Mouse (Mus musculus) limb, embryonic 11.5 days (tissue): ENCODE measurements around the gene D630023F18Rik. TPM values are rescaled to one million over a fixed set of nuclear protein-coding genes. Genes with fewer than 3 reads are reported as not detected.

Experiments used
- ATAC-seq: fragments of 200-750 bp; cut with Nextera tagmentation; 2 replicates; pipeline ENCODE4 v1.8.0; 2017; ENCODE audit warnings: low read depth; ENCODE audit not compliant: insufficient number of reproducible peaks, low FRiP score, low TSS enrichment
- DNase-seq: peaks from one replicate; pipeline ENCODE4 v3.0.0-alpha.2; 2015; ENCODE audit warnings: low spot score
- H3K27ac ChIP-seq: fragments of 300-500 bp; sonication (generic); replicated peaks from 2 replicates; pipeline ENCODE4 v1.5.1; 2014; ENCODE audit warnings: low read depth, mild to moderate bottlenecking, low read length
- H3K27me3 ChIP-seq: fragments of 300-500 bp; sonication (generic); 2 replicates; pipeline ENCODE4 v1.6.1; 2014; ENCODE audit warnings: mild to moderate bottlenecking, low read length, mixed read lengths; ENCODE audit not compliant: control insufficient read depth, insufficient read depth
- H3K36me3 ChIP-seq: fragments of 300-500 bp; sonication (generic); 2 replicates; pipeline ENCODE4 v1.6.1; 2014; ENCODE audit warnings: mild to moderate bottlenecking, low read length, moderate library complexity, mixed read lengths; ENCODE audit not compliant: control insufficient read depth, insufficient read depth
- H3K4me1 ChIP-seq: fragments of 300-500 bp; sonication (generic); 2 replicates; pipeline ENCODE4 v1.6.1; 2014; ENCODE audit warnings: low read length, mixed read lengths; ENCODE audit not compliant: control insufficient read depth, insufficient read depth
- H3K4me2 ChIP-seq: fragments of 300-500 bp; sonication (generic); 2 replicates; pipeline ENCODE4 v1.6.1; 2014; ENCODE audit warnings: low read depth, mild to moderate bottlenecking, moderate library complexity; ENCODE audit not compliant: severe bottlenecking
- H3K4me3 ChIP-seq: fragments of 300-500 bp; sonication (generic); 2 replicates; pipeline ENCODE4 v1.5.1; 2014; ENCODE audit warnings: low read depth, low read length
- H3K9ac ChIP-seq: fragments of 300-500 bp; sonication (generic); 2 replicates; pipeline ENCODE4 v1.6.1; 2014; ENCODE audit warnings: mild to moderate bottlenecking, low read length
- H3K9me3 ChIP-seq: fragments of 300-500 bp; sonication (generic); 2 replicates; pipeline ENCODE4 v1.6.1; 2016; ENCODE audit warnings: low read length; ENCODE audit not compliant: control insufficient read depth
- WGBS: fragments of 180-500 bp; shearing (Covaris S2); extraction: QIAGEN DNeasy Blood & Tissue Kit; methylation state at CpG from one replicate; pipeline ENCODE4 v1.1.7; 2014; 5-methylcytosine and 5-hydroxymethylcytosine counted together
- polyA plus RNA-seq: library from polyadenylated mRNA; unstranded; fragments of >200 nt; fragmentation: Nextera tagmentation; extraction: Ambion mirVana; gene quantifications from 2 replicates; pipeline ENCODE4 v1.2.1, GENCODE M21; 2014

Gene D630023F18Rik
- polyA plus RNA-seq, 1 experiment from 2014 or later: 0.40 TPM

DNA sequence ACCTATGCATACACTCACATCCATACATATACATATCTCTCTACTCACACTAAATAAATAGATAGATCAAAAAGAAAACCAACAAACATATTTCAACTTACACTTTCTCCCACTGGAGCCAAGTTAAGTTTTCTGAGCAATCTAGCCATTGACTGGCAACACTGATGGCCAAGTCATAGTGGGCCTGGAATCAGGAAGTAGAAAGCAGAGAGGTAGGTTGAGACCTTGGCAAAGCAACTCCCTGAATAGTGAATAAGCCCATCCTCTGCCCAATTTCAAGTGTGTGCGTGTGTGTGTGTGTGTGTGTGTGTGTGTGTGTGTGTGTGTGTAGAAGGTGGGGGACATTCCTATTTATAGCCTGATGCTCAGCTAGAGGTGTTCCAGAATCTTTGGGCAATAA lies 3.6 kb downstream of the D630023F18Rik start, which contains the start of gene Gm28845:
TSS of gene Gm28845 (minus strand) at position 121 of the 400 bp plus-strand sequence.
- ATAC-seq (no peak), DNase-seq (no peak)
- H3K4me1 ChIP-seq: no peaks in the 10 kb centered on the region
- H3K4me2 ChIP-seq: no peak within 1 kb of the TSS
- no peak within 1 kb of the TSS for H3K4me3 ChIP-seq
- 86% methylated on average over 1 of the region's 1 CpGs for WGBS
- H3K27me3 ChIP-seq: no peaks in the 10 kb centered on the region
- no peaks in the 10 kb centered on the region for H3K36me3 ChIP-seq
- H3K9ac ChIP-seq: no peak within 1 kb of the TSS
- no peak within 1 kb of the TSS for H3K27ac ChIP-seq
- H3K9me3 ChIP-seq: no peaks in the 10 kb centered on the region

DNA sequence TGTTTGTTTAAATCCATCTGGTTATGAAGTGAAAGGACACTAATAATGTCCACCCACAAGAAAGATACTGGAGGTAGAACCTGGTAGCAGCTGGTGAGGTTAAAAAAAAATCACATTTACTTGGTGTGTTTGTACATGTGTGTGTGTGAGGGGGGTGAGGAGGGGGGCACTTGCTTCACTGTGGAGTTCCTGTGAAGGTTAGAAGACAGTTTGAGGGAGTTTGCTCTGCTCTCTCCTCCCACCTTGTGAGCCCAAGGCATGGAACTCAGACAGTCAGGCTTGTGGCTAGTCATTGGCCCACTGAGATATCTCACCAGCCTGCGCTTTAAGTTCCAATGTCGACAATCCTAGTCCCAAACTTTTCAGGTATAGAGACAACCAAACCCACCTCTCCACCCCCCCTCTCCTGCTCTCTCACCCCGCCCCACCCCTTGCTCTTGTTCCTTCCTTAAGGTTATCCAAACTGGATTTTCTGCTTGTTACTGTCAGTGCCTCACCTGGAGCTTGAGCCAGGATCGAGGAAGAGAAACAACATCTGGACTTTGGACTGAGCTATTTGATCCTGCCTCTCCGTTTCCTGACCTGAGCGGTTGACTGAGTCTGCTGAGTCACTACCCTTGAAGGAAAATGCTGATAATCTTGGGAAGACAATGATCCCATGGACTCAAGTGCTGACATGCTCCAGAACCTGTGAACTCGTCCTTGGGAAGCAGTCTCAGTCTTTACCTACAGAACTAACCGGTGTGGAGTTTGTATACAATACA lies 4.7 kb downstream of the D630023F18Rik start:
- Histone ChIP-seq H3K4me3 (no peak overlapping the region), H3K27me3 (no peaks in the 10 kb centered on the region), H3K4me1 (no peaks in the 10 kb centered on the region), H3K4me2 (no peak overlapping the region), H3K9ac (no peak overlapping the region), H3K36me3 (no peaks in the 10 kb centered on the region), H3K9me3 (no peaks in the 10 kb centered on the region), H3K27ac (no peak overlapping the region)
- ATAC-seq (no peak), DNase-seq (no peak)
- WGBS: 65% methylated on average over 8 of the region's 8 CpGs

DNA sequence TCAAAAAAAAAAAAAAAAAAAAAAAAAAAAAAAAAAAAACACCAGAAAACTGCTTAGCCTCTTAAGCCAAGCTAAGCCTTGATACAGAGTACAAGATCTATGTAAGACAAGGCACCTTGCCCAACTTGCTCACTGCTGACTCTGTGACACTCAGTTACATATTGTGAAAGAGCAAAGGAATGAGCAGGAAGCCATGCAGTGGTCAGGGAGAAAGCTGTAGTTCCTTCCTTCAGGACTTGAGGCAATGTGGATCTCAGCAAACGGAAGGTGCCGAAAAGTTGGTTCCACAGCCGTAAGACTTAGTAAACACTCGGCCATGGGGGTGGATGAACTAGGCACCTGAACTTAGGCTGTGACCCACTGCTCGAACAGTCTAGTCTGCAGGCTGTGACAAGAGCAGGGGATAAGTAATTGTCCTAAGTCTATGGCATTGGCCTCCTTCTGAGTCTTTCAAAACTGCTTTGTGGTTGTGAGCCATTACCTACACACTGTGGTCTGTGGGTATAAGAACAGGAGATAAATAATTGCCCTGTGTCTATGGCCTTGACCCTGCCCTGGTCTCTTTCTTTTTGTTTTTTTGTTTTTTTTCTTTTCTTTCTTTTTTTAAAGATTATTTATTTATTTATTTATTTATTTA lies 9.4 kb downstream of the D630023F18Rik start:
- Histone ChIP-seq H3K9ac (no peak overlapping the region), H3K27ac (no peak overlapping the region), H3K36me3 (no peaks in the 10 kb centered on the region), H3K27me3 (no peaks in the 10 kb centered on the region), H3K4me2 (no peak overlapping the region), H3K9me3 (no peaks in the 10 kb centered on the region), H3K4me1 (no peaks in the 10 kb centered on the region), H3K4me3 (no peak overlapping the region)
- 93% methylated on average over 5 of the region's 5 CpGs for WGBS
- ATAC-seq (no peak), DNase-seq (no peak)

DNA sequence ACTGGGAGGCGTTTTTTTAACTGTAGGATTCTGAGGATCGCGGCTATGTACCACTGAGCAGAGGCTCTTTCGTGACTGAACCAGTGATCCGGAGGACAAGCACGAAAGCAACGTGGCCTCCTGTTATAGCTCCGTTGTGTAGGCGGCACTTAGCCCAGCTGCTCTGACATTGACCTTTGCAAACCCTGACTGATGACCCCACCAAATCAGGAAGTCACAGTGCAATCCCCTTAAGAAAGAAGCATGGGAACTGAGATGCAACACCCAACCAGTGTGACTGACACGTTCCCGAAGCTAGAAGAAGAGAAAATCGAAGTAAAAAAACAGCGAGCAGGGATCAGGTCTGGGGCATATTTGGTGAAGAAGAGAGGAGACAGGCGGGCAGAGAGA lies 10.2 kb downstream of the D630023F18Rik start:
- DNase-seq: no peak
- H3K4me2 ChIP-seq: no peak overlapping the region
- H3K27me3 ChIP-seq: no peaks in the 10 kb centered on the region
- no peak overlapping the region for H3K27ac ChIP-seq
- WGBS: 68% methylated on average over 14 of the region's 14 CpGs
- H3K9me3 ChIP-seq: no peaks in the 10 kb centered on the region
- H3K36me3 ChIP-seq: no peaks in the 10 kb centered on the region
- no peak overlapping the region for H3K4me3 ChIP-seq
- no peaks in the 10 kb centered on the region for H3K4me1 ChIP-seq
- no peak for ATAC-seq
- no peak overlapping the region for H3K9ac ChIP-seq

DNA sequence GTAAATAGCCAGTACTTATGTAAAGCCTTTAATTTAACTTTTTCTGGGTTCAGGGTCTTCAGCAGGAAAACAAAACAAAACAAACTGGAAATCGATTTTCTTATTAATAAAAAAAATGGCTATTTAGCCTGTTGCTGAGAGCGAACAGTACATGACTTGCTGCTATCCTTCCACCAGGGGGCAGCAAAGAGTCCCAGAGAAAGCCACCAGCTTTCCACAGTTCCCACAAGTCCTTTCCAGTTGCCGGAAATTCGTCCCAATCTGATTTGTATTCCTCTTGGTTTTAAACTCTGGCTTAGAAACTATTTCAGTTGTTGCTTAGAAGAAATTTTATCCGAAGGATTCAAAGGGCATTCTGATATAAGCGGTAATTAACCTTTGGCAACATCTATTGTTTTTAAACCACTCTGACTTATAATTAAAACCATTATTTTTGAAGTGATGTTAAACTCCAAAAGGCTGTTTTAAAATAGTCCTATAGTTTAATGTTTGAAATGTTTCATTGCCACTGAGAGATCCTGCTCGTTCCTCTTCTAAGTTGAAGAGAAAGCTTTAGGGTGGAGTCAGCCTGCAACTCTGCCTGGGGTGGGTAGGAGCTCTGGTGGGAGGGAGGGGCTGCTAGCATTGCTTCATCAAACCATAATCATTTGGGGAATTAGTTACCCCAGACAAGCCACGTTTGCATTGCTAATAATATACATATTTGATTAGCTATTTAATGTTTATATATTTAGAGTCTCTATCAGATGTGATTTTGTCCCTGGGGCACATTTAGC lies 10.8 kb downstream of the D630023F18Rik start:
- ATAC-seq (0 out of 2 replicates have a peak, but pooled peaks have one; percentile 65), DNase-seq (peak; percentile 91)
- Histone ChIP-seq H3K9me3 (no peaks in the 10 kb centered on the region), H3K4me3 (no peak overlapping the region), H3K36me3 (no peaks in the 10 kb centered on the region), H3K27ac (no peak overlapping the region), H3K27me3 (no peaks in the 10 kb centered on the region), H3K4me2 (no peak overlapping the region), H3K9ac (no peak overlapping the region), H3K4me1 (no peaks in the 10 kb centered on the region)
- WGBS: 16% methylated on average over 8 of the region's 8 CpGs

DNA sequence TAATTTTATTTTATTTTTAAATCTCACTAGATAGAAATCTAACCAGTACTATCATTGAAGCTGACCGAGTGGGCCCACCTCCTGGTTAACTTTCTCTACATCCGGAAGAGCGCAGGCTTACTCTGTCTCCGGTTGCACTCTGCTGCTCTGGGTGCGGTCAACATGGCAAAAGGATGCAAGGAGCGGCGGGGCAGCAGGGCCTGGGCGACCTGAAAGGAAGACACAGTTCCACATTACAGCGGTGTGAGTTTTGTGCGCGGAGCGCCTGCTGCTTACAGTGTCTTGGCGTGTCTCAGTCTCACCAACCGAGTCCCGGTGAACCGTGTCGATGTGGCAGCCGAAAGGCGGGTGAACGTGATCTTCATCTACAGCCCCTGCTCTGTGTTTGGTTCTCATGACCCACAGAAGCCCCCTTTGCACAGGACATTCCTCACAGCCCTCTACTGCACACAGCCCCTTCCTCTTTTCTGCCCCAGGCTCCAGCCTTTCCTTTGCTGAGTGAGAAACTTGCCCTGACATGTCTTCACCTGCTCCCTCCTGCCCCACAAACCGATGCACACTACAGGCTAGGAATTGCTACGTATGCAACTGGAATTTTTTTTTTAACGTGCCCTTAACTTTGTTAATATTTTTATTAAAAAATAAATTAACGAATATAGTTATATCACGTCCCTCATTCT lies 13.1 kb downstream of the D630023F18Rik start:
- DNase-seq (no peak), ATAC-seq (no peak)
- H3K9me3 ChIP-seq: no peaks in the 10 kb centered on the region
- H3K27ac ChIP-seq: no peak overlapping the region
- 73% methylated on average over 25 of the region's 25 CpGs for WGBS
- H3K9ac ChIP-seq: no peak overlapping the region
- H3K27me3 ChIP-seq: no peaks in the 10 kb centered on the region
- H3K4me2 ChIP-seq: no peak overlapping the region
- H3K36me3 ChIP-seq: no peaks in the 10 kb centered on the region
- no peaks in the 10 kb centered on the region for H3K4me1 ChIP-seq
- no peak overlapping the region for H3K4me3 ChIP-seq

DNA sequence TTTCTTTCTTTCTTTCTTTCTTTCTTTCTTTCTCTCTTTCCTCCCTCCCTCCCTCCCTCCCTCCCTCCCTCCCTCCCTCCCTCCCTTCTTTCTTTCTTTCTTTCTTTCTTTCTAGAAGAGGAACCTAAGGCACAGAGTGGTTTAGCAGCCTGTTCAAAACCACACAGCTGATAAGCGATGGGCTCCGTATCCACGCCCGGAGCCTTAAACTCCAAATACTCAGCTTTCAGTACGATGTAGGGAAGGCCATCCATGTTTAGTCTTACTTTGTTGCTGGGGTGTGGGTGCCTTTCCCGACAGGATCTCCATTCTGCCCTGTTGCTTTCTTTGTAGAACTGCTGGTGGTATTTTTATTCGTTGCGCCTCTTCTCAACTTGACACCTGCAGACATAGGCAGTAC lies 13.8 kb downstream of the D630023F18Rik start:
- 89% methylated on average over 8 of the region's 8 CpGs for WGBS
- Histone ChIP-seq H3K4me1 (no peaks in the 10 kb centered on the region), H3K27ac (no peak overlapping the region), H3K4me2 (no peak overlapping the region), H3K27me3 (no peaks in the 10 kb centered on the region), H3K36me3 (no peaks in the 10 kb centered on the region), H3K4me3 (no peak overlapping the region), H3K9ac (no peak overlapping the region), H3K9me3 (no peaks in the 10 kb centered on the region)
- no peak for ATAC-seq
- DNase-seq: no peak

DNA sequence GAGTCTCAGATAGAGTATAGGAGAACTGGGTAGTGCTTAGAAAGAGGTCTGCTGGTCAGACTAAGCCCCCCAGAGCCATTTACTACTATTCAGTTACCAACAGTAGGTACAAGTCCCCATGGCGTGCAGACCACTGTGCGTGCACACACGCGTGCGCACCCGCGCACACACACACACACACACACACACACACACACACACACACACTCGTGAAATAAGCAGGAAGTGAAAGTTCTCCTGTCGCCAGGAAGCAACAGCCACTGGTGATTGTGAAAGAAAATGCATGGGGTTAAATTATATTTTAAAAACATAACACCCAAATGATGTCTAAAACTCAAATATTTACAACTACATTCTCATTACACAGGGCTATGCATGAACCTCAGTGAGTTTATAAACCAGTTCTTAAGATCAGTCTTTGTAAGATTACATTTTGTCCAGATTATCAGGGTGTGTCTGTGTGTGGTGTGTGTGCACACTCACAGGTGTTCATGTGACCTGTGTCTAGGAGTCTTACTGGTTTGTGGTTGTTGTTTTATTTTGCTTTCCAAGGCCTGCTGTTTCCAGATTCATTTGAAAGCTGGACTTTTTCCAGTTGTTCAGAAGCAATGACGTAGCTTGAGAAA lies 15.2 kb downstream of the D630023F18Rik start:
- 95% methylated on average over 10 of the region's 10 CpGs for WGBS
- no peak overlapping the region for H3K4me3 ChIP-seq
- no peak for ATAC-seq

More for the DNA sequence above, 15.2 kb downstream of the D630023F18Rik start:
- no peaks in the 10 kb centered on the region for H3K9me3 ChIP-seq
- no peak overlapping the region for H3K27ac ChIP-seq
- H3K9ac ChIP-seq: no peak overlapping the region
- no peak overlapping the region for H3K4me2 ChIP-seq
- no peaks in the 10 kb centered on the region for H3K4me1 ChIP-seq
- no peaks in the 10 kb centered on the region for H3K36me3 ChIP-seq
- H3K27me3 ChIP-seq: no peaks in the 10 kb centered on the region
- DNase-seq: no peak
